Mouse (Mus musculus): Measurements from ENCODE around the gene Rdm1. TPM values are rescaled to one million over a fixed set of nuclear protein-coding genes. Genes with fewer than 3 reads are reported as not detected.
A peak's percentile ranks its signal among the peaks of the same experiment; 100 is the strongest.

Rdm1 gene
- polyA plus RNA-seq, 1 experiment from 2014 or later: 40.8 TPM

DNA sequence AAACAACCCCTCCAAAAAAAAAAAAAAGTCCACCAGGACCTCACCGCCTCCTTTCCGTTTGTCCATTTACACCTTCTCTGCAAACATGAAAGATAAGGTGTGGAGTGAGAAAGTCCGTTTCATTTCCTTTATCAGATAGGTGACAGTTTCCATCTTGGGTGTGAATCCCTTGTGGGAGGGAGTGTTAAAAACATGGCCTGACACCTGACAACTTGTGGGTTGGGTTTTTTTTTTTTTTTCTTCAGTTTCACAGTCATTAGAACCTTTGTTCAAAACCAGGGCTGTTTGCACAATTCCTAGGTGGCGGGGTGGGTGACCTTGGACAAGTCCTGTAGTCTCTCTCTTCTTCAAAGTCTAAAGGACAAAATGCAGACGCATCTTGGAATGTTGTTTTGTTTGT is 34.8 kb downstream of the Rdm1 start:
- Histone ChIP-seq H3K9me3 (replicated peaks; ENCODE audit: control insufficient read depth, low read length) (no peaks in the 10 kb centered on the region), H3K36me3 (ENCODE audit: control insufficient read depth, insufficient read depth, low read length) (no peaks in the 10 kb centered on the region), H3K4me2 (ENCODE audit: low read depth, low read length) (no peak overlapping the region), H3K4me1 (ENCODE audit: control insufficient read depth, insufficient read depth, low read length) (peaks cover 3% of the 10 kb centered on the region; the same call in 1 of the 2 replicates), H3K9ac (ENCODE audit: low read length) (no peak overlapping the region), H3K4me3 (replicated peaks; ENCODE audit: low read length) (no peak overlapping the region), H3K27me3 (ENCODE audit: control insufficient read depth, insufficient read depth, low read length) (no peaks in the 10 kb centered on the region), H3K27ac (ENCODE audit: low read length) (no peak overlapping the region)
- ATAC-seq (ENCODE audit: insufficient read depth, low FRiP score): no peak
- WGBS: 34% methylated on average over 5 of the region's 5 CpGs

DNA sequence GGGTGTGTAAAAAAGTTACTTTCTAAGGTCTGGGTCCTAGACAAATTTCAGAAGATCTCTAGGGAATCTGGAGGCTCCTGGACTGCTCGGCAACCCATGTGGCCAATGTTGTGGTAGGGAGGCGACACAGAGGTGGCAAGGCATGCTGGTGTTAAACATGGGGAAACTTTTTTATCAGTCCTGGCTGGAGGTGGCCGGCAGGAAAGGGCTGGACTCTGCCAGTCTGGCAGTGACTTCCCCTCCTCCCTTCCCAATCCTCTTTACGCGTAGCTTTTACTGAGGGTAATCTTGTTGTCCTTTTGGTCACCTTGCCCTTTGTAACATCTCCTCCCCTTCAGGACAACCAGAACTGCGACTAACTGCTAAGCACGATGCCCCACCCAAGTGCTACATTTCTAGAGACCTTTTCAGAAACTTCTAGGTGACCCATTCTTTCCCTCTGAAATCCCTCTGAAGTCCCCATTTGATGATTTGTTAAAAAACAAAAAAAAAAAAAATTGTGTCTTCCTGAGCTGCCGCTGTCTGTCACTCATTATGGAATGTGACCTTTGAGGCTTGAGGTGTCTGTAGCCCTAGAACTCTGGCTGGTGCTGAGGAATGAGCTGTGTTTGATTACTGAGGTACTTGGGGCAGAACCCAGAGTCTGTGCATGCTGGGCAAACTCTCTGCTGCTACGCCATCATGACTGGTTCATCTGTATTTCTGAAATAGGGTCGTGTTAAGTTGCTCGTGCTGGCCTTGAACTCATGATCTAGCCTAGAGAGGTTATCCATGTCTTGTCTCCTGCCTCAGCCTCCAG is 36.4 kb downstream of the Rdm1 start:
- WGBS: 46% methylated on average over 11 of the region's 11 CpGs
- H3K27ac ChIP-seq (ENCODE audit: low read length): no peak overlapping the region
- H3K4me3 ChIP-seq (replicated peaks; ENCODE audit: low read length): no peak overlapping the region
- H3K4me2 ChIP-seq (ENCODE audit: low read depth, low read length): no peak overlapping the region
- 0 out of 2 replicates have a peak, but pooled peaks cover 7% of the 10 kb centered on the region for H3K4me1 ChIP-seq (ENCODE audit: control insufficient read depth, insufficient read depth, low read length)
- H3K9me3 ChIP-seq (replicated peaks; ENCODE audit: control insufficient read depth, low read length): no peaks in the 10 kb centered on the region
- no peak for ATAC-seq (ENCODE audit: insufficient read depth, low FRiP score)
- H3K27me3 ChIP-seq (ENCODE audit: control insufficient read depth, insufficient read depth, low read length): no peaks in the 10 kb centered on the region
- H3K9ac ChIP-seq (ENCODE audit: low read length): no peak overlapping the region
- H3K36me3 ChIP-seq (ENCODE audit: control insufficient read depth, insufficient read depth, low read length): no peaks in the 10 kb centered on the region

DNA sequence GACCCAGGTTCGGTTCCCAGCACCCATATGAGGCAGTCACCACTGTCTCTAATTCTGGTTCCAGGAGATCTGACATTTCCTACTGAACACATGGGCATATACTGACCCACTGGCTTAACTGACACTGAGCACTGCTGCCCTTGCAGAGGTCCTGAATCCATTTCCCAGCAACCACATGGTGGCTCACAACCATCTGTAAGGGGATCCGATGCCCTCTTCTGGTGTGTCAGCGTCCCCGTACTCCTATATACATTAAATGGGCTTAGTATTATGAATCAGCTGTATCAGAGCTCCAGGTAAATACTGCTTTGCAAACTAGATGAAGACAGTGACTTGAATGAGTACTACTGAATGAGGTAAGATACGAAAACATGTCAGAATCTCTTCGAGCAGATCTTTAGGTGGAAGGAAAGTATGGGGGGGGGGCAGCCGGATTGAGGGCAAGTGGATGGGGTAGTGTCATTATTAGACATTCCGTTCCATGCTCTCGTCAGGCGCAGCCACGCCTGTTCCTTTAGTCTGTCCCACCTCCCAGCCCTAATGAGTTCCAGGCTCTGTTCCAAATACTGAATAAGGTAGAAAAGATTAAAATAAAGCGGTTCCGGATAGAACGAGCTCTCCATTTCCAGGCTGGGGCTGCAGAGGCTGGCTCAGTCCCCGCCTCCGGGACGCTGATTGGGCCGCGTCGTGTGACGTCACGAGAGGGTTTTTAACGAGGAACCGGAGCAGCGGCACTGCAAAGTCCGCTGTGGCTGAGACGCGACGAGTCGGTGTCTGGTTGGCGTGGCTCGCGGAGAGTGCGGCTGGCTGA is 38.0 kb downstream of the Rdm1 start, which contains the start of gene Arl4d:
TSS of gene Arl4d (plus strand) at position 717 of the 811 bp plus-strand sequence.
- Histone ChIP-seq H3K4me3 (replicated peaks; ENCODE audit: low read length) (peak within 1 kb of the TSS; percentile 58), H3K27me3 (ENCODE audit: control insufficient read depth, insufficient read depth, low read length) (no peaks in the 10 kb centered on the region), H3K36me3 (ENCODE audit: control insufficient read depth, insufficient read depth, low read length) (no peaks in the 10 kb centered on the region), H3K4me2 (ENCODE audit: low read depth, low read length) (peak within 1 kb of the TSS; percentile 86), H3K9me3 (replicated peaks; ENCODE audit: control insufficient read depth, low read length) (no peaks in the 10 kb centered on the region), H3K4me1 (ENCODE audit: control insufficient read depth, insufficient read depth, low read length) (peaks cover 15% of the 10 kb centered on the region), H3K9ac (ENCODE audit: low read length) (peak within 1 kb of the TSS; percentile 76), H3K27ac (ENCODE audit: low read length) (peak within 1 kb of the TSS; percentile 78)
- peak; percentile 93 for ATAC-seq (ENCODE audit: insufficient read depth, low FRiP score)
- WGBS: 7% methylated on average over 34 of the region's 34 CpGs

- H3K9me3 ChIP-seq (replicated peaks; ENCODE audit: control insufficient read depth, low read length): no peaks in the 10 kb centered on the region
- H3K4me1 ChIP-seq (ENCODE audit: control insufficient read depth, insufficient read depth, low read length): peaks cover 15% of the 10 kb centered on the region
- H3K9ac ChIP-seq (ENCODE audit: low read length): peak overlapping the region; percentile 76
- under 1% methylated on average over 24 of the region's 24 CpGs for WGBS
- ATAC-seq (ENCODE audit: insufficient read depth, low FRiP score): no peak; the same call in 1 of the 2 replicates
- H3K4me2 ChIP-seq (ENCODE audit: low read depth, low read length): peak overlapping the region; percentile 86
- peak overlapping the region; percentile 58 for H3K4me3 ChIP-seq (replicated peaks; ENCODE audit: low read length)
- no peaks in the 10 kb centered on the region for H3K27me3 ChIP-seq (ENCODE audit: control insufficient read depth, insufficient read depth, low read length)
- H3K36me3 ChIP-seq (ENCODE audit: control insufficient read depth, insufficient read depth, low read length): no peaks in the 10 kb centered on the region
- peak overlapping the region; percentile 78 for H3K27ac ChIP-seq (ENCODE audit: low read length)
Observed at GRCm38 (mm10) chr11:101665636-101665992, 38.6 kb downstream of the Rdm1 start.

DNA sequence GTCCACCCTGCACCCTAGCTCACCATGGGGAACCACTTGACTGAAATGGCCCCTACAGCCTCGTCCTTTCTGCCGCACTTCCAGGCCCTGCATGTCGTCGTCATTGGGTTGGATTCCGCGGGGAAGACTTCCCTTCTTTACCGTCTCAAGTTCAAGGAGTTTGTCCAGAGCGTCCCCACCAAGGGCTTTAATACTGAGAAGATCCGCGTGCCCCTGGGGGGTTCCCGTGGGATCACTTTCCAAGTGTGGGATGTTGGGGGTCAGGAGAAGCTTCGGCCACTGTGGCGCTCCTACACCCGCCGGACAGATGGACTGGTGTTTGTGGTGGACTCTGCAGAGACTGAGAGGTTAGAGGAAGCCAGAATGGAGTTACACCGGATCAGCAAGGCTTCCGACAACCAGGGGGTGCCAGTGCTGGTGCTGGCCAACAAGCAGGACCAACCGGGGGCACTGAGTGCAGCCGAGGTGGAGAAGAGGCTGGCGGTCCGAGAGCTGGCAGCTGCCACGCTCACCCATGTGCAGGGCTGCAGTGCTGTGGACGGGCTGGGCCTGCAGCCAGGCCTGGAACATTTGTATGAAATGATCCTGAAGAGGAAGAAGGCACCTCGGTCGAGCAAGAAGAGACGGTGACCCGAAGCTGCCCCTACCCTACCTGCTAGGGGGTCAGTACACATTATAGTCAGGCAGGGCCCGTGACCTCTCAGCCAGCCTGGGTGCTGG is 39.8 kb downstream of the Rdm1 start:
- no peak for ATAC-seq (ENCODE audit: insufficient read depth, low FRiP score)
- Histone ChIP-seq H3K27me3 (ENCODE audit: control insufficient read depth, insufficient read depth, low read length) (no peaks in the 10 kb centered on the region), H3K4me3 (replicated peaks; ENCODE audit: low read length) (peak overlapping the region; percentile 58), H3K27ac (ENCODE audit: low read length) (no peak overlapping the region), H3K9ac (ENCODE audit: low read length) (peak overlapping the region; percentile 57), H3K4me1 (ENCODE audit: control insufficient read depth, insufficient read depth, low read length) (peaks cover 15% of the 10 kb centered on the region), H3K9me3 (replicated peaks; ENCODE audit: control insufficient read depth, low read length) (no peaks in the 10 kb centered on the region), H3K4me2 (ENCODE audit: low read depth, low read length) (peak overlapping the region; percentile 86), H3K36me3 (ENCODE audit: control insufficient read depth, insufficient read depth, low read length) (no peaks in the 10 kb centered on the region)
- WGBS: 73% methylated on average over 28 of the region's 28 CpGs

DNA sequence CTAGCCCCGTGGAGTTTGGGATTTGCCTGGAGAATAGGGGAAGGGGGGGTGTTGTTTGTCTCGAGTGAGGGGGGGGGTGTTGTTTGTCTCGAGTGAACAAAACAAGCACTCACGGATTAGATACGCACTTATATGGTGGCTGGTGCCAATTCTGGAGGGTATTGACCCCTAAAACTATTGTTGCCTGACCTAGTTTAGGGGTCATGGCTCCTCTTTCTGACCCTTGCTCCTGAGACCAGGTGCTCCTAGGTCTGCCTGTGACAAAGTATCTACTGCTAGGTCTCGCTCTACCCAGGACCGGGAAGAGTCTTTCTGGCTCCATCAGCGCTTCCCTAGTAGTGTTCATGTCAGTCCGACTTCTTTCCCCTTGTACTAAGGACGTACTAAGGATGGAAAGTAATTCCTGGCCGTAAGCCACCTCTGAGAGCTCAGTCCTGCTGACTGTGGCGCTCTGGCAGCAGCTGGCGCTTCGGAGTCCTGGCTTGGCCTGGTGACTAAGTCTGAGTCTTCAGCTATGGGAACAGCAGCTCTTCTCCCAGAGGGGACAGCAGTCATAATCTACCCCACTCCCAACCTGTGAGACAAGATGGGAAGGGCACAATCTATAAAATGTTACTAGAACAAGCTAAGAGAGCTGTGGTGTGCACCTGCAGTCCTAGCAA is 41.0 kb downstream of the Rdm1 start:
- ATAC-seq (ENCODE audit: insufficient read depth, low FRiP score): no peak
- H3K9me3 ChIP-seq (replicated peaks; ENCODE audit: control insufficient read depth, low read length): no peaks in the 10 kb centered on the region
- peak overlapping the region; percentile 32; the same call in 1 of the 2 replicates for H3K9ac ChIP-seq (ENCODE audit: low read length)
- H3K27me3 ChIP-seq (ENCODE audit: control insufficient read depth, insufficient read depth, low read length): no peaks in the 10 kb centered on the region
- peak overlapping the region; percentile 57; the same call in 1 of the 2 replicates for H3K27ac ChIP-seq (ENCODE audit: low read length)
- peak overlapping the region; percentile 6; the same call in 1 of the 2 replicates for H3K4me3 ChIP-seq (replicated peaks; ENCODE audit: low read length)
- WGBS: 70% methylated on average over 14 of the region's 14 CpGs
- H3K4me1 ChIP-seq (ENCODE audit: control insufficient read depth, insufficient read depth, low read length): peaks cover 18% of the 10 kb centered on the region
- H3K36me3 ChIP-seq (ENCODE audit: control insufficient read depth, insufficient read depth, low read length): no peaks in the 10 kb centered on the region
- peak overlapping the region; percentile 86 for H3K4me2 ChIP-seq (ENCODE audit: low read depth, low read length)

GRCm38 (mm10) chr11:101668546-101669261 is 41.7 kb downstream of the Rdm1 start:
- ATAC-seq (ENCODE audit: insufficient read depth, low FRiP score): peak; percentile 8; the same call in 1 of the 2 replicates
- Histone ChIP-seq H3K4me1 (ENCODE audit: control insufficient read depth, insufficient read depth, low read length) (peaks cover 24% of the 10 kb centered on the region), H3K36me3 (ENCODE audit: control insufficient read depth, insufficient read depth, low read length) (no peaks in the 10 kb centered on the region), H3K9me3 (replicated peaks; ENCODE audit: control insufficient read depth, low read length) (no peaks in the 10 kb centered on the region), H3K27ac (ENCODE audit: low read length) (peak overlapping the region; percentile 57; the same call in 1 of the 2 replicates), H3K4me3 (replicated peaks; ENCODE audit: low read length) (no peak overlapping the region), H3K9ac (ENCODE audit: low read length) (no peak overlapping the region; the same call in 1 of the 2 replicates), H3K4me2 (ENCODE audit: low read depth, low read length) (peak overlapping the region; percentile 86), H3K27me3 (ENCODE audit: control insufficient read depth, insufficient read depth, low read length) (no peaks in the 10 kb centered on the region)
- WGBS: 15% methylated on average over 13 of the region's 13 CpGs

- no peak for ATAC-seq (ENCODE audit: insufficient read depth, low FRiP score)
- Histone ChIP-seq H3K9ac (ENCODE audit: low read length) (no peak overlapping the region), H3K4me3 (replicated peaks; ENCODE audit: low read length) (no peak overlapping the region), H3K4me2 (ENCODE audit: low read depth, low read length) (no peak overlapping the region), H3K4me1 (ENCODE audit: control insufficient read depth, insufficient read depth, low read length) (peaks cover 24% of the 10 kb centered on the region), H3K27me3 (ENCODE audit: control insufficient read depth, insufficient read depth, low read length) (no peaks in the 10 kb centered on the region), H3K27ac (ENCODE audit: low read length) (no peak overlapping the region), H3K36me3 (ENCODE audit: control insufficient read depth, insufficient read depth, low read length) (no peaks in the 10 kb centered on the region), H3K9me3 (replicated peaks; ENCODE audit: control insufficient read depth, low read length) (no peaks in the 10 kb centered on the region)
- WGBS: 54% methylated on average over 1 of the region's 1 CpGs
Observed at GRCm38 (mm10) chr11:101670334-101670733, 43.3 kb downstream of the Rdm1 start.

Measured in stomach, embryonic 16.5 days (tissue).